7 mouse cellular contexts compared by ENCODE assay signal in the genomic region with DNA sequence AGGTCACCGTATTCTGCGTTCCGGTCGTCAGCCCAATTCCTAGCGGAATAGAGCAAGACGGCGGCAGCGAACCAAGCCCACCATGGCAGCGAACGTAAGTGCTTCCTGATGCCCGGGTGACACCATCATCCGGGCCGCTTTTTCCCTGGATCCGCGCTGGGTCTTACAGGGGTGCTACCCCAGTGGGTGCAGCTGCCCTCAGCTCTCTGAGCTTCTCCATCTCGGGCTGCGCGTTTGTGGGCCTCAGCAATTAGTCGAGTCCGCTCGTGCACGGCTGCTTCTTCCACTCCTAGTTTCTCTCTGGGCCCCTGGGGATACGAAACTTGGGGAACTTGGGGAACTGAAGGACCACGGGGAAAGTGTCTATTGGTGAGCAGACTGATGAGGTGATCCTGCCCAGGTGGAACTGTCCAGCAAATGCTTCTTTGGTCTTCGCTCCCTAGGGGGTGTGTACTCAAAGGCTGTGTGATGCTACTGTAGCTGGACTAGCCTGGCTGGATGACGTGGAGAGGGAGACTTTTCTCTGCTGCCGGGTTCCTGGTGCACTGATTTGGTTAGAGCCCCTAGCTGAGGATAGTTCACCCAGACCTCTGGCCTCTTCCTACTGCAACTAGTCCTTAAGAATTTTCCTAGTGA. TPM values are rescaled to one million over a fixed set of nuclear protein-coding genes. Genes with fewer than 3 reads are reported as not detected.
A peak's percentile ranks its signal among the peaks of the same experiment; 100 is the strongest.
DNase-seq lines count a peak whose midpoint lies in the region; ATAC-seq and TF ChIP-seq lines count a peak whose summit lies in the region.

No protein-coding gene starts in this region.

- peak overlapping the region; percentile 82 for H3K9ac ChIP-seq in limb, embryonic 13.5 days
- peak overlapping the region; percentile 80 for H3K9ac ChIP-seq in neural tube, embryonic 13.5 days

- peak overlapping the region; percentile 85 for H3K4me2 ChIP-seq in limb, embryonic 13.5 days (replicated peaks)
- peak overlapping the region; percentile 87 for H3K4me2 ChIP-seq in neural tube, embryonic 13.5 days

- H3K9me3 ChIP-seq in erythroblast, embryonic 14.5 days (ENCODE audit: control insufficient read depth, low read length) = no peaks in the 10 kb centered on the region
- H3K9me3 ChIP-seq in limb, embryonic 13.5 days = no peaks in the 10 kb centered on the region
- no peaks in the 10 kb centered on the region for H3K9me3 ChIP-seq in neural tube, embryonic 13.5 days

- H3K4me1 ChIP-seq in erythroblast, embryonic 14.5 days (ENCODE audit: control insufficient read depth) = peaks cover 48% of the 10 kb centered on the region
- H3K4me1 ChIP-seq in limb, embryonic 13.5 days = peaks cover 26% of the 10 kb centered on the region
- H3K4me1 ChIP-seq in neural tube, embryonic 13.5 days (replicated peaks) = peaks cover 31% of the 10 kb centered on the region

- no peaks in the 10 kb centered on the region for H3K27me3 ChIP-seq in C2C12 (ENCODE audit: control insufficient read depth, insufficient read depth, insufficient read length)
- no peaks in the 10 kb centered on the region for H3K27me3 ChIP-seq in erythroblast, embryonic 14.5 days (ENCODE audit: control insufficient read depth)
- H3K27me3 ChIP-seq in limb, embryonic 13.5 days = no peaks in the 10 kb centered on the region
- H3K27me3 ChIP-seq in neural tube, embryonic 13.5 days = no peaks in the 10 kb centered on the region

- H3K4me3 ChIP-seq in C2C12 (ENCODE audit: insufficient read depth, poor library complexity, severe bottlenecking) = peak overlapping the region; percentile 94
- H3K4me3 ChIP-seq in erythroblast, embryonic 14.5 days (replicated peaks) = peak overlapping the region; percentile 86
- H3K4me3 ChIP-seq in limb, embryonic 13.5 days = peak overlapping the region; percentile 80
- H3K4me3 ChIP-seq in neural tube, embryonic 13.5 days = peak overlapping the region; percentile 74

- peaks cover 53% of the 10 kb centered on the region for H3K79me3 ChIP-seq in C2C12 (ENCODE audit: low read depth)

- peaks cover 89% of the 10 kb centered on the region for H3K79me2 ChIP-seq in C2C12 (ENCODE audit: control insufficient read depth, insufficient read depth)

- peak; percentile 64 for DNase-seq in 416B (ENCODE audit: low read depth)
- no peak for DNase-seq in frontal cortex, adult 2 months (ENCODE audit: extremely low spot score in 1 of 2, low spot score in 1 of 2)
- DNase-seq in thymus, postnatal 25 days = no peak

- ATAC-seq in limb, embryonic 13.5 days (ENCODE audit: low FRiP score, low read depth) = peak; percentile 60
- peak; percentile 64 for ATAC-seq in neural tube, embryonic 13.5 days (ENCODE audit: low read depth)

- H3K36me3 ChIP-seq in C2C12 (ENCODE audit: control insufficient read depth, insufficient read depth) = peaks cover 53% of the 10 kb centered on the region
- peaks cover 39% of the 10 kb centered on the region for H3K36me3 ChIP-seq in erythroblast, embryonic 14.5 days (ENCODE audit: control insufficient read depth)
- peaks cover 31% of the 10 kb centered on the region for H3K36me3 ChIP-seq in limb, embryonic 13.5 days
- H3K36me3 ChIP-seq in neural tube, embryonic 13.5 days = peaks cover 28% of the 10 kb centered on the region

- TF ChIP-seq CTCF in C2C12 (IDR thresholded peaks at IDR 0.05; ENCODE audit: control insufficient read depth, insufficient read depth, insufficient read length) = no peak

- WGBS in limb, embryonic 13.5 days = under 1% methylated on average over 27 of the region's 27 CpGs
- WGBS in neural tube, embryonic 13.5 days = under 1% methylated on average over 27 of the region's 27 CpGs

- peak overlapping the region; percentile 86 for H3ac ChIP-seq in C2C12 (ENCODE audit: control insufficient read depth, insufficient read length, low read depth)

- H3K27ac ChIP-seq in limb, embryonic 13.5 days = peak overlapping the region; percentile 74
- peak overlapping the region; percentile 29; the same call in 1 of the 2 replicates for H3K27ac ChIP-seq in neural tube, embryonic 13.5 days (replicated peaks)

TF ChIP-seq in C2C12, 6 proteins besides CTCF, POLR2A, EP300 and RAD21:
- no peak for TF ChIP-seq USF1 (IDR thresholded peaks at IDR 0.05; ENCODE audit: low read depth)
- TF ChIP-seq FOSL1 (IDR thresholded peaks at IDR 0.05; ENCODE audit: insufficient read depth, low read length, poor library complexity, severe bottlenecking) = no peak
- no peak for TF ChIP-seq MYOD1 (IDR thresholded peaks at IDR 0.05; ENCODE audit: control insufficient read depth, insufficient read length, low read depth)
- TF ChIP-seq MAX (IDR thresholded peaks at IDR 0.05) = no peak
- no peak for TF ChIP-seq MYOG (IDR thresholded peaks at IDR 0.05; ENCODE audit: control insufficient read depth, extremely low read depth, insufficient read length)
- TF ChIP-seq CEBPB (IDR thresholded peaks at IDR 0.05; ENCODE audit: low read depth) = no peak

RNA-seq across cellular contexts. Expression of gene Tmem43, which starts 0.4 kb away (rescaled TPM):
- 68.1 TPM for polyA plus RNA-seq in C2C12 (2012; fragmentation: generic; extraction: Trizol)
- 0.05 and 0.15 TPM in 2 replicates for polyA plus RNA-seq in erythroblast, embryonic 14.5 days (2012)
- polyA plus RNA-seq in limb, embryonic 13.5 days (2015; fragmentation: Nextera tagmentation; extraction: Ambion mirVana) = 61.2 and 64.4 TPM in 2 replicates
- 39.5 and 42.3 TPM in 2 replicates for polyA plus RNA-seq in neural tube, embryonic 13.5 days (2015; fragmentation: Nextera tagmentation; extraction: Ambion mirVana)
- polyA plus RNA-seq in frontal cortex, adult 2 months (2012; rRNA removed) = 28.4 and 34.4 TPM in 2 replicates

RNA-seq across cellular contexts. Expression of gene Chchd4, which starts 0.6 kb away (rescaled TPM):
- 20.3 TPM for polyA plus RNA-seq in C2C12 (2012; fragmentation: generic; extraction: Trizol)
- polyA plus RNA-seq in erythroblast, embryonic 14.5 days (2012) = 0.15 and 0.31 TPM in 2 replicates
- polyA plus RNA-seq in limb, embryonic 13.5 days (2015; fragmentation: Nextera tagmentation; extraction: Ambion mirVana) = 22.3 and 22.6 TPM in 2 replicates
- 27.5 and 30.7 TPM in 2 replicates for polyA plus RNA-seq in neural tube, embryonic 13.5 days (2015; fragmentation: Nextera tagmentation; extraction: Ambion mirVana)
- polyA plus RNA-seq in frontal cortex, adult 2 months (2012; rRNA removed) = 17.4 and 19.3 TPM in 2 replicates

RNA-seq across cellular contexts. Expression of gene Xpc, which starts 41.8 kb away (rescaled TPM):
- 4.5 TPM for polyA plus RNA-seq in C2C12 (2012; fragmentation: generic; extraction: Trizol)
- polyA plus RNA-seq in erythroblast, embryonic 14.5 days (2012) = 0.07 and 0.10 TPM in 2 replicates
- 19.9 and 21.7 TPM in 2 replicates for polyA plus RNA-seq in limb, embryonic 13.5 days (2015; fragmentation: Nextera tagmentation; extraction: Ambion mirVana)
- polyA plus RNA-seq in neural tube, embryonic 13.5 days (2015; fragmentation: Nextera tagmentation; extraction: Ambion mirVana) = 21.1 and 21.6 TPM in 2 replicates
- 14.0 and 16.1 TPM in 2 replicates for polyA plus RNA-seq in frontal cortex, adult 2 months (2012; rRNA removed)

RNA-seq across cellular contexts. Expression of gene Lsm3, which starts 41.8 kb away (rescaled TPM):
- 207 TPM for polyA plus RNA-seq in C2C12 (2012; fragmentation: generic; extraction: Trizol)
- polyA plus RNA-seq in erythroblast, embryonic 14.5 days (2012) = 0.51 and 0.64 TPM in 2 replicates
- 269 and 271 TPM in 2 replicates for polyA plus RNA-seq in limb, embryonic 13.5 days (2015; fragmentation: Nextera tagmentation; extraction: Ambion mirVana)
- 167 and 180 TPM in 2 replicates for polyA plus RNA-seq in neural tube, embryonic 13.5 days (2015; fragmentation: Nextera tagmentation; extraction: Ambion mirVana)
- 66.3 and 69.3 TPM in 2 replicates for polyA plus RNA-seq in frontal cortex, adult 2 months (2012; rRNA removed)

Comparison
In these comparisons a context has a peak if more than half of its experiments do, and no peak if none do; other contexts are left out.
1. RNA of gene Tmem43, which starts 0.4 kb away (polyA plus RNA-seq): 68.1 TPM in C2C12 (single experiment), 61.2 to 64.4 TPM in limb, embryonic 13.5 days, 39.5 to 42.3 TPM in neural tube, embryonic 13.5 days and 28.4 to 34.4 TPM in frontal cortex, adult 2 months; 0.05 to 0.15 TPM in erythroblast, embryonic 14.5 days; every median in the first group is over 10 times any median in the second.
2. RNA of gene Chchd4, which starts 0.6 kb away (polyA plus RNA-seq): 27.5 to 30.7 TPM in neural tube, embryonic 13.5 days, 22.3 to 22.6 TPM in limb, embryonic 13.5 days, 20.3 TPM in C2C12 (single experiment) and 17.4 to 19.3 TPM in frontal cortex, adult 2 months; 0.15 to 0.31 TPM in erythroblast, embryonic 14.5 days; every median in the first group is over 10 times any median in the second.
3. Peak in every context shown above with its lines, with median percentiles within 50 percentile points of each other: H3K4me3 ChIP-seq.